Mouse (Mus musculus) heart, embryonic 12.5 days (tissue): Measurements from ENCODE around the gene Zic5. TPM values are rescaled to one million over a fixed set of nuclear protein-coding genes. Genes with fewer than 3 reads are reported as not detected.

Source experiments
- ATAC-seq: fragments of 200-750 bp; cut with Nextera tagmentation; 2 replicates; pipeline ENCODE4 v1.8.0; 2017; ENCODE audit warnings: moderate TSS enrichment, moderate library complexity; ENCODE audit not compliant: insufficient number of reproducible peaks, low FRiP score
- H3K27ac ChIP-seq: fragments of 300-500 bp; sonication (generic); 2 replicates; pipeline ENCODE4 v1.5.1; 2016; ENCODE audit warnings: mild to moderate bottlenecking, moderate library complexity; ENCODE audit not compliant: poor library complexity, severe bottlenecking
- H3K27me3 ChIP-seq: fragments of 300-500 bp; sonication (generic); replicated peaks from 2 replicates; pipeline ENCODE4 v1.6.1; 2016; ENCODE audit warnings: mild to moderate bottlenecking, moderate library complexity
- H3K36me3 ChIP-seq: fragments of 300-500 bp; sonication (generic); 2 replicates; pipeline ENCODE4 v1.6.1; 2016; ENCODE audit warnings: mild to moderate bottlenecking, moderate library complexity
- H3K4me1 ChIP-seq: fragments of 300-500 bp; sonication (generic); replicated peaks from 2 replicates; pipeline ENCODE4 v1.6.1; 2016; ENCODE audit warnings: mild to moderate bottlenecking
- H3K4me2 ChIP-seq: fragments of 300-500 bp; sonication (generic); 2 replicates; pipeline ENCODE4 v1.6.1; 2016; ENCODE audit warnings: mild to moderate bottlenecking, moderate library complexity
- H3K4me3 ChIP-seq: fragments of 300-500 bp; sonication (generic); 2 replicates; pipeline ENCODE4 v1.5.1; 2016; ENCODE audit warnings: mild to moderate bottlenecking
- H3K9ac ChIP-seq: fragments of 300-500 bp; sonication (generic); 2 replicates; pipeline ENCODE4 v1.6.1; 2016; ENCODE audit warnings: mild to moderate bottlenecking, moderate library complexity
- H3K9me3 ChIP-seq: fragments of 300-500 bp; sonication (generic); replicated peaks from 2 replicates; pipeline ENCODE4 v1.6.1; 2016; ENCODE audit warnings: mild to moderate bottlenecking, moderate library complexity
- WGBS: fragments of 180-500 bp; shearing (Covaris S2); methylation state at CpG from one replicate; pipeline ENCODE4 v1.1.7; 2016; 5-methylcytosine and 5-hydroxymethylcytosine counted together
- polyA plus RNA-seq: library from polyadenylated mRNA; unstranded; fragments of >200 nt; fragmentation: Nextera tagmentation; extraction: Ambion mirVana; gene quantifications from 2 replicates; pipeline ENCODE4 v1.2.1, GENCODE M21; 2016

The Zic5 gene
- polyA plus RNA-seq, 1 experiment from 2014 or later = 0.04 TPM

DNA sequence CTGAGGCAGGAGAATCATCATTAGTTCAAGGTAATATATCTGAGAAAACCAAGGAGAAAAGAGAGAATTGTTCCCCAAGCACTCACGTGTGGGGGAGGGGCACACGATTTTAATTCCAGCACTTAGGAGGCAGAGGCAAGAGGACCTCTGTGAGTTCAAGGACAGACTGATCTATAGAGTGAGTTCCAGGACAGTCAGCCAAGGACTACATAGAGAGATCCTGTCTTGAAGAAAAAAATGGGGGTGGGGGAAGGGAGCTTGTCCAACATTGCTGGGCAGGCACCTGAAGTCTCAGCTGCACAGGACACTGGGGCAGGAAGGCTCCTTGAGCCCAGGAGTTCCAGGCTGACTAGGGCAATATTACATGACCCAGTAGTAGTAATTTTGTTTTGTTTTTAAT, 50.7 kb downstream of the Zic5 start:
- WGBS = 86% methylated on average over 2 of the region's 2 CpGs

DNA sequence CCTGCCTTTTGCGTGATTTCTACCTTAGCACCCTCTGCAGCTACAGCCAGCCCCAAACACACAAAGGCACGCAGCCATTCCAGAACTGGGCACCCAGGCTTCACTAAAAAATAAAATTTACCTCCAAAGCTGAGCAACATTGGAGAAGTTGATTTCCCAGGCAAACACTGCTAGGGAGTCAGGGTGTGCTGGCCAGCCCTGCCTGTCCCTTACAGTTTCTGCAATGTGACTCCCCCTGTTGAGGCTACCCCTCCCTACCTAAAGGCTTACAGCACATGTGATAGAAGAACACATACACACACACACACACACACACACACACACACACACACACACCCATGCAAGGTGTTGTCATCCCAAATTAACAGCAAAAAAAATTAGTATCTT, 51.9 kb downstream of the Zic5 start:
- WGBS = 85% methylated on average over 2 of the region's 2 CpGs
- H3K27me3 ChIP-seq = peaks cover 18% of the 10 kb centered on the region
- H3K4me2 ChIP-seq = no peak overlapping the region
- H3K9me3 ChIP-seq = no peaks in the 10 kb centered on the region
- H3K27ac ChIP-seq = no peak overlapping the region
- no peaks in the 10 kb centered on the region for H3K36me3 ChIP-seq
- no peak for ATAC-seq
- H3K4me3 ChIP-seq = no peak overlapping the region
- no peak overlapping the region for H3K9ac ChIP-seq
- H3K4me1 ChIP-seq = no peaks in the 10 kb centered on the region

More for the DNA sequence above, 50.7 kb downstream of the Zic5 start:
- no peak for ATAC-seq
- H3K27ac ChIP-seq = no peak overlapping the region
- no peak overlapping the region for H3K9ac ChIP-seq
- no peaks in the 10 kb centered on the region for H3K36me3 ChIP-seq
- no peaks in the 10 kb centered on the region for H3K9me3 ChIP-seq
- H3K4me3 ChIP-seq = no peak overlapping the region
- H3K27me3 ChIP-seq = peaks cover 11% of the 10 kb centered on the region
- H3K4me1 ChIP-seq = no peaks in the 10 kb centered on the region
- H3K4me2 ChIP-seq = no peak overlapping the region

DNA sequence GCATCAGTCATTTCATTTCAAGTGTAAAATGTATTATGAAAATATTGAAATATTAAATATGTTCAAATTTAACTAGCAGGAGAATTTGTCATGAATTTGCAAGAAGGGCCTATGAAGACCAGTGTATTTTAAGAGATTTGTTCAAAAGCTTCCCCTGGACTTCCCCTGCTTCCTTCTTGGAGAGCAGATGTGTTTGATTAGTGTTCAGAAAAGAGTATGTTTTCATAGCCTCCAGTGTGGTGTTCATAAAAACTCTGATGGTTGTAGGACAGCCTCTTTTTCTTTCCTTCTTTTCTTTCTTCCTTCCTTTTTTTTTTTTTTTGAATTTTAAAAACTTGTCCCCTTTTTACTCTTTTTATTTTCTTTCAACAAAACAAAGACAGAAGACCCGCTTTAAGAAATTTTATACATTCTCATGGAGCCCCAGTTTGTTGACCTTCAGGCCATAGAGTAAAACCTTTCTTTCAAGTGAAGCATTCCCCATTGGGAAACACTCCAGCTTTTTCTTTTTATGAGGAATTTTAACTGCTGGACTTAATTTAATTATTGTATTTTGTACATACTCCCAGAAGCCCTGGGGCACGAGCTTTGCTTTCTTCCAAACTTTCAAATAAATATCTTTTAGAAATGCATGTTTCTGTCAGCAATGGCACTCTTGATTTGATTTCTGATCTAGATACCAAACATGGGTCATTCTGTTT, 52.5 kb downstream of the Zic5 start:
- 76% methylated on average over 2 of the region's 2 CpGs for WGBS
- H3K27ac ChIP-seq = no peak overlapping the region

More for the DNA sequence above, 52.5 kb downstream of the Zic5 start:
- no peaks in the 10 kb centered on the region for H3K36me3 ChIP-seq
- no peaks in the 10 kb centered on the region for H3K4me1 ChIP-seq
- no peak overlapping the region for H3K4me2 ChIP-seq
- no peak overlapping the region for H3K4me3 ChIP-seq
- ATAC-seq = no peak
- peaks cover 23% of the 10 kb centered on the region for H3K27me3 ChIP-seq
- H3K9me3 ChIP-seq = no peaks in the 10 kb centered on the region
- H3K9ac ChIP-seq = no peak overlapping the region

Other genes with a start within 250 kb of the Zic5 start
- not detected in 2 replicates for gene Gm5089, start 14.6 kb downstream of the Zic5 start, polyA plus RNA-seq
- not detected in 2 replicates for gene Zic2, start 9.8 kb upstream of the Zic5 start, polyA plus RNA-seq
- not detected in 2 replicates for gene Gm10837, start 24.9 kb upstream of the Zic5 start, polyA plus RNA-seq
- gene Pcca, start 68.6 kb upstream of the Zic5 start, polyA plus RNA-seq = 28.0 and 28.4 TPM in 2 replicates